Mouse (Mus musculus): ENCODE data around the gene Ppp1r14d.

The Ppp1r14d gene

GRCm38 (mm10) chr2:119237210-119237870 lies 7.6 kb upstream of the Ppp1r14d start, which contains the start of gene Spint1:
TSS of gene Spint1 (plus strand) at chr2:119237362.
- no peak for DNase-seq (ENCODE audit: extremely low spot score, low read depth, low spot score)

GRCm38 (mm10) chr2:119236682-119237209 lies 7.0 kb upstream of the Ppp1r14d start:
- DNase-seq (ENCODE audit: extremely low spot score, low read depth, low spot score), result no peak

GRCm38 (mm10) chr2:119209176-119209507 lies 20.6 kb downstream of the Ppp1r14d start:
- no peak for DNase-seq (ENCODE audit: extremely low spot score, low read depth, low spot score)

- DNase-seq (ENCODE audit: extremely low spot score, low read depth, low spot score), result peak; percentile 89
Measured at GRCm38 (mm10) chr2:119208344-119209175, 21.1 kb downstream of the Ppp1r14d start, which contains the start of the genes Zfyve19 and Dnajc17. TSS of gene Zfyve19 (plus strand) at chr2:119208617. TSS of gene Dnajc17 (minus strand) at chr2:119208795.

GRCm38 (mm10) chr2:119207961-119208343 lies 21.8 kb downstream of the Ppp1r14d start:
- DNase-seq (ENCODE audit: extremely low spot score, low read depth, low spot score), result no peak

- DNase-seq (ENCODE audit: extremely low spot score, low read depth, low spot score), result no peak
Measured at GRCm38 (mm10) chr2:119203871-119204460, 25.7 kb downstream of the Ppp1r14d start.

- no peak for DNase-seq (ENCODE audit: extremely low spot score, low read depth, low spot score)
Measured at GRCm38 (mm10) chr2:119202914-119203453, 26.7 kb downstream of the Ppp1r14d start.

- DNase-seq (ENCODE audit: extremely low spot score, low read depth, low spot score), result no peak
Measured at GRCm38 (mm10) chr2:119198934-119199333, 30.8 kb downstream of the Ppp1r14d start.

- DNase-seq (ENCODE audit: extremely low spot score, low read depth, low spot score), result no peak
Measured at GRCm38 (mm10) chr2:119198049-119198448, 31.7 kb downstream of the Ppp1r14d start.

- DNase-seq (ENCODE audit: extremely low spot score, low read depth, low spot score), result no peak
Measured at GRCm38 (mm10) chr2:119197493-119197892, 32.2 kb downstream of the Ppp1r14d start.

- no peak for DNase-seq (ENCODE audit: extremely low spot score, low read depth, low spot score)
Measured at GRCm38 (mm10) chr2:119196316-119197108, 33.2 kb downstream of the Ppp1r14d start.

GRCm38 (mm10) chr2:119194140-119194539 lies 35.6 kb downstream of the Ppp1r14d start:
- DNase-seq (ENCODE audit: extremely low spot score, low read depth, low spot score), result no peak

GRCm38 (mm10) chr2:119190969-119191368 lies 38.7 kb downstream of the Ppp1r14d start:
- DNase-seq (ENCODE audit: extremely low spot score, low read depth, low spot score), result no peak

- DNase-seq (ENCODE audit: extremely low spot score, low read depth, low spot score), result no peak
Measured at GRCm38 (mm10) chr2:119189029-119189710, 40.5 kb downstream of the Ppp1r14d start.

- no peak for DNase-seq (ENCODE audit: extremely low spot score, low read depth, low spot score)
Measured at GRCm38 (mm10) chr2:119182914-119183313, 46.8 kb downstream of the Ppp1r14d start.

GRCm38 (mm10) chr2:119177384-119177939 lies 52.2 kb downstream of the Ppp1r14d start:
- DNase-seq (ENCODE audit: extremely low spot score, low read depth, low spot score), result no peak

GRCm38 (mm10) chr2:119176761-119177160 lies 52.9 kb downstream of the Ppp1r14d start:
- DNase-seq (ENCODE audit: extremely low spot score, low read depth, low spot score), result no peak

- DNase-seq (ENCODE audit: extremely low spot score, low read depth, low spot score), result no peak
Measured at GRCm38 (mm10) chr2:119175614-119176013, 54.1 kb downstream of the Ppp1r14d start.

- DNase-seq (ENCODE audit: extremely low spot score, low read depth, low spot score), result no peak
Measured at GRCm38 (mm10) chr2:119174866-119175265, 54.8 kb downstream of the Ppp1r14d start.
